ENCODE assay signal across 16 mouse cellular contexts in the genomic region with DNA sequence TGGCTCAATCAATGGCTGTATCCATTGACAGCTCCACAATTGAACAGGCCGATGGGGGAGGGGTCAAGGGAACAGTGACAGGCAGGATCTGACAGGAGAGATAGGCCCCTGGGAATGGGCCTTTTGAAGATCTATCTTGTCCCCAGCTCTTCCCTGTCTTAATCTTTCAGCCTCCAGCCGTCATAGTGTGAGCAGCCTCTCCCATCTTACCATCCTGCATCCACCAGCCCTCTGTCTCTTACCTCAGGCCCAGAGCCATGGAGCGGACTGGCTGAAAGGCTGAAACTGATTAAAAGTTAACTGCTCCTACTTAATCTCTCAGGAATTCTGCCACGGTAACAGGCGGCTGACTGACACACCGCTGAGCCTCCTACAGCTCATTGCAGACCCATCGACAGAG. TPM values are rescaled to one million over a fixed set of nuclear protein-coding genes. Genes with fewer than 3 reads are reported as not detected.
DNase-seq lines count a peak whose midpoint lies in the region; ATAC-seq and TF ChIP-seq lines count a peak whose summit lies in the region.
"Had no signal": no experiment of that assay in that cellular context is flagged by ENCODE, and none has a peak within 500 bp of the region (broad histone marks: within the 10 kb centered on the region; RNA-seq: fewer than 3 reads in every experiment).

No protein-coding gene starts in this region.

- no peaks in the 10 kb centered on the region for H3K9me3 ChIP-seq in midbrain, embryonic 10.5 days (replicated peaks)
- no peaks in the 10 kb centered on the region for H3K9me3 ChIP-seq in midbrain, postnatal 0 days (ENCODE audit: low read length)
- no peaks in the 10 kb centered on the region for H3K9me3 ChIP-seq in liver, postnatal 0 days (ENCODE audit: low read length)
- H3K9me3 ChIP-seq: limb, embryonic 12.5 days; neural tube, embryonic 12.5 days had no signal

- no peak for ATAC-seq in midbrain, postnatal 0 days (ENCODE audit: low FRiP score)
- peak; percentile 69 for ATAC-seq in liver, postnatal 0 days
- ATAC-seq: hindbrain, embryonic 16.5 days had no signal

- H3K4me2 ChIP-seq in midbrain, postnatal 0 days (ENCODE audit: low read depth, low read length, poor library complexity, severe bottlenecking) = no peak overlapping the region
- H3K4me2 ChIP-seq in liver, postnatal 0 days (ENCODE audit: low read depth, low read length) = no peak overlapping the region; the same call in 1 of the 2 replicates
- H3K4me2 ChIP-seq: limb, embryonic 12.5 days; midbrain, embryonic 11.5 days; neural tube, embryonic 12.5 days had no signal

- H3K9ac ChIP-seq in midbrain, postnatal 0 days (replicated peaks; ENCODE audit: low read length, poor library complexity, severe bottlenecking) = no peak overlapping the region
- H3K9ac ChIP-seq in liver, adult 2 months (ENCODE audit: low read depth, low read length) = no peak overlapping the region
- H3K9ac ChIP-seq in liver, postnatal 0 days (replicated peaks) = 0 out of 2 replicates have a peak overlapping the region, but pooled peaks have one; percentile 7
- H3K9ac ChIP-seq: limb, embryonic 12.5 days; neural tube, embryonic 12.5 days had no signal

- WGBS in midbrain, embryonic 10.5 days = 24% methylated on average over 7 of the region's 7 CpGs
- 21% methylated on average over 7 of the region's 7 CpGs for WGBS in midbrain, postnatal 0 days
- 47% methylated on average over 7 of the region's 7 CpGs for WGBS in liver, adult 2 months
- 42% methylated on average over 7 of the region's 7 CpGs for WGBS in liver, postnatal 0 days (ENCODE audit: insufficient replicate concordance)

- no peak for TF ChIP-seq POLR2A in liver, adult 2 months (IDR thresholded peaks at IDR 0.05; ENCODE audit: extremely low read depth, insufficient read depth, low read length)

- H3K79me2 ChIP-seq in liver, adult 2 months (ENCODE audit: control insufficient read depth, insufficient read depth, low read length) = no peaks in the 10 kb centered on the region

- no peak overlapping the region for H3K27ac ChIP-seq in midbrain, embryonic 10.5 days (replicated peaks)
- no peak overlapping the region for H3K27ac ChIP-seq in midbrain, postnatal 0 days (ENCODE audit: low read depth, low read length)
- no peak overlapping the region; the same call in 1 of the 2 replicates for H3K27ac ChIP-seq in liver, adult 2 months (replicated peaks; ENCODE audit: insufficient read depth, low read depth, low read length)
- no peak overlapping the region for H3K27ac ChIP-seq in liver, postnatal 0 days (ENCODE audit: low read depth)
- H3K27ac ChIP-seq in layer of hippocampus, adult 2 months = no peak overlapping the region
- H3K27ac ChIP-seq: limb, embryonic 12.5 days; macrophage; neural tube, embryonic 12.5 days had no signal

- H3K4me3 ChIP-seq in midbrain, embryonic 10.5 days = no peak overlapping the region
- H3K4me3 ChIP-seq in midbrain, postnatal 0 days (ENCODE audit: low read depth, low read length) = no peak overlapping the region
- no peak overlapping the region for H3K4me3 ChIP-seq in liver, adult 2 months (ENCODE audit: insufficient read depth, low read depth, low read length)
- no peak overlapping the region for H3K4me3 ChIP-seq in liver, postnatal 0 days (ENCODE audit: low read depth, low read length)
- H3K4me3 ChIP-seq in layer of hippocampus, adult 2 months = no peak overlapping the region
- H3K4me3 ChIP-seq: limb, embryonic 12.5 days; neural tube, embryonic 12.5 days had no signal

- TF ChIP-seq CTCF in midbrain, postnatal 0 days (IDR thresholded peaks at IDR 0.05) = no peak
- no peak for TF ChIP-seq CTCF in liver, adult 2 months (IDR thresholded peaks at IDR 0.05; ENCODE audit: low read depth, low read length)
- no peak for TF ChIP-seq CTCF in liver, postnatal 0 days (IDR thresholded peaks at IDR 0.05; ENCODE audit: low read depth)
- no peak for TF ChIP-seq CTCF in layer of hippocampus, adult 2 months (conservative IDR thresholded peaks at IDR 0.05)

- peak; percentile 36 for DNase-seq in embryo, embryonic 11 days
- no peak for DNase-seq in embryo, embryonic 10 days (ENCODE audit: low spot score)
- peak; percentile 36 for DNase-seq in midbrain, embryonic 10.5 days (ENCODE audit: low spot score)
- no peak for DNase-seq in midbrain, postnatal 0 days (ENCODE audit: low spot score)
- peak; percentile 32 for DNase-seq in liver, adult 2 months (ENCODE audit: extremely low read depth, low read depth, low spot score)
- peak; percentile 30 for DNase-seq in liver, postnatal 0 days
- no peak for DNase-seq in layer of hippocampus, adult 2 months (ENCODE audit: low spot score in 2 of 2)
- DNase-seq in lung, adult 18-20 months = no peak
- DNase-seq: cerebellum, adult 9-10 months; thymus, postnatal 36 days had no signal

- H3K27me3 ChIP-seq in midbrain, embryonic 10.5 days (ENCODE audit: low read depth, poor library complexity, severe bottlenecking) = peaks cover 9% of the 10 kb centered on the region
- H3K27me3 ChIP-seq in midbrain, postnatal 0 days (ENCODE audit: insufficient read depth, low read length) = no peaks in the 10 kb centered on the region; the same call in 1 of the 2 replicates
- H3K27me3 ChIP-seq in liver, adult 2 months (ENCODE audit: control insufficient read depth, insufficient read depth, low read length) = no peaks in the 10 kb centered on the region
- no peaks in the 10 kb centered on the region for H3K27me3 ChIP-seq in liver, postnatal 0 days (ENCODE audit: insufficient read depth, low read length)
- H3K27me3 ChIP-seq: CH12.LX; limb, embryonic 12.5 days; neural tube, embryonic 12.5 days had no signal

- peak; percentile 84 for TF ChIP-seq EP300 in liver, postnatal 0 days (IDR thresholded peaks at IDR 0.05; ENCODE audit: low read depth)

- H3K36me3 ChIP-seq in midbrain, embryonic 10.5 days = no peaks in the 10 kb centered on the region
- no peaks in the 10 kb centered on the region for H3K36me3 ChIP-seq in midbrain, postnatal 0 days (ENCODE audit: insufficient read depth, low read length)
- H3K36me3 ChIP-seq in liver, adult 2 months (ENCODE audit: control insufficient read depth, insufficient read depth, low read length) = no peaks in the 10 kb centered on the region
- H3K36me3 ChIP-seq in liver, postnatal 0 days (replicated peaks; ENCODE audit: insufficient read depth, low read length) = no peaks in the 10 kb centered on the region
- H3K36me3 ChIP-seq: limb, embryonic 12.5 days; neural tube, embryonic 12.5 days had no signal

- peaks cover 13% of the 10 kb centered on the region for H3K4me1 ChIP-seq in midbrain, embryonic 10.5 days
- no peaks in the 10 kb centered on the region for H3K4me1 ChIP-seq in midbrain, postnatal 0 days (ENCODE audit: insufficient read depth, low read length)
- H3K4me1 ChIP-seq in liver, adult 2 months (ENCODE audit: control insufficient read depth, insufficient read depth, low read length) = peaks cover 2% of the 10 kb centered on the region; the same call in 1 of the 2 replicates
- peaks cover 10% of the 10 kb centered on the region for H3K4me1 ChIP-seq in liver, postnatal 0 days (ENCODE audit: insufficient read depth)
- H3K4me1 ChIP-seq: neural tube, embryonic 12.5 days had no signal

RNA-seq across cellular contexts. Expression of gene Med13l, which starts 55.6 kb away (rescaled TPM):
- polyA plus RNA-seq in midbrain, embryonic 10.5 days (2016; fragmentation: Nextera tagmentation; extraction: Ambion mirVana) = 9.9 TPM in 2 replicates
- 29.5 and 30.7 TPM in 2 replicates for total RNA-seq in midbrain, postnatal 0 days (2014; rRNA removed)
- 8.5 and 10.5 TPM in 2 replicates for polyA plus RNA-seq in midbrain, postnatal 0 days (2015; fragmentation: Nextera tagmentation; extraction: Ambion mirVana)
- total RNA-seq in liver, adult 2 months (2014; rRNA removed) = 5.0 and 6.6 TPM in 2 replicates
- 3.2 and 4.2 TPM in 2 replicates for polyA plus RNA-seq in liver, adult 2 months (2012; rRNA removed)
- polyA plus RNA-seq in liver, postnatal 0 days (2015; fragmentation: Nextera tagmentation; extraction: Ambion mirVana) = 4.5 and 5.9 TPM in 2 replicates
- 100 to 1,000 TPM; 121 to 128 TPM for total RNA-seq in layer of hippocampus, adult 2 months (2021)

Comparison
In these comparisons a context has a peak if more than half of its experiments do, and no peak if none do; other contexts are left out.
1. DNase-seq: peak in embryo, embryonic 11 days (single experiment), midbrain, embryonic 10.5 days (single experiment), liver, adult 2 months (single experiment) and liver, postnatal 0 days (single experiment); none in embryo, embryonic 10 days (single experiment), midbrain, postnatal 0 days (single experiment), layer of hippocampus, adult 2 months (0 of 2) and lung, adult 18-20 months (0 of 2).